Mouse (Mus musculus) lung, postnatal 36 days (tissue): ENCODE measurements around the gene P2ry12.
A peak's percentile ranks its signal among the peaks of the same experiment; 100 is the strongest.

Experiments used
- DNase-seq: peaks from one replicate; pipeline ENCODE4 v3.0.0; 2022; ENCODE audit warnings: mixed read lengths

The P2ry12 gene

DNA sequence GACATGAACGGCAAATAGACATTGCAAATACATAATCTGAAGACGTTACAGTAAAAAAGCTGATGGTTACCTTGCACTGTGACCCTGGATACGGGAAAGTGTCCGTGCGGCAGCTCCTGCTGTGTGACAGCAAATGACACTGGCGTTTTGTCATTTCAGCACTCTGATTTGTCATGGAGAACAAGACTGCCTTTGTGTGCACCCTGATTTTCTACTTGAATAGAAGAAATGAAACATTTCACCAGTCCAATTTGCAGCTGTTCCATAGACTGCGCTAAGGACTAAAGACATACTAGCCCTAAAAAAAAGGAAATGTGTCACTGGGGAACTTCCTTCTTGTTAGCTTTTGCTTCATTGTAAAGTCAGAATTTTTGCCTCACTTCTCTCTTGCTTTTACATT is at the start of gene P2ry12:
TSS of gene P2ry12 (minus strand) at position 168 of the 400 bp plus-strand sequence.
- no peak for DNase-seq

DNA sequence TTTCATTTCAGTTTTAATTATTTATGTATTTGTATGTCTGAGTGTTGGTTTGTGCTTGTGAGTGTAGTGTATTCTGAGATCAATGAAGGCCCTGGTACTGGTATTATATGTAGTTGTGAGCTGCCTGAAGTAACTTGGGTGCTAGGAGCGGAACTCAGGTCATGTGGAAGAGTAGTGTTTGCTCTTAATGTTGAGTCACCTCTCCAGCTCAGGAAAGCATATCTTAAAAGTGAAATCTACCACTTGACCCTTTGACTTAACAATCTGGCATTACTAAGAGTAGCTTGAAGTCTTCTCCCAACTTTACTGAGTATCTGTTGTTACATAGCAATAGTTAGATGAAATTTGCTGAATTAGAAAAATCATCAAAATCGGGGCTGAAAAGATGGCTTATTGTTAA is 42.8 kb upstream of the P2ry12 start:
- DNase-seq = peak; percentile 27

- no peak for DNase-seq
Measured at GRCm38 (mm10) chr3:59304944-59305343, 42.3 kb upstream of the P2ry12 start.

- no peak for DNase-seq
Measured at GRCm38 (mm10) chr3:59297653-59298052, 35.0 kb upstream of the P2ry12 start.

GRCm38 (mm10) chr3:59296563-59297130 is 34.0 kb upstream of the P2ry12 start:
- no peak for DNase-seq

- no peak for DNase-seq
Measured at GRCm38 (mm10) chr3:59295699-59296562, 33.3 kb upstream of the P2ry12 start.

DNA sequence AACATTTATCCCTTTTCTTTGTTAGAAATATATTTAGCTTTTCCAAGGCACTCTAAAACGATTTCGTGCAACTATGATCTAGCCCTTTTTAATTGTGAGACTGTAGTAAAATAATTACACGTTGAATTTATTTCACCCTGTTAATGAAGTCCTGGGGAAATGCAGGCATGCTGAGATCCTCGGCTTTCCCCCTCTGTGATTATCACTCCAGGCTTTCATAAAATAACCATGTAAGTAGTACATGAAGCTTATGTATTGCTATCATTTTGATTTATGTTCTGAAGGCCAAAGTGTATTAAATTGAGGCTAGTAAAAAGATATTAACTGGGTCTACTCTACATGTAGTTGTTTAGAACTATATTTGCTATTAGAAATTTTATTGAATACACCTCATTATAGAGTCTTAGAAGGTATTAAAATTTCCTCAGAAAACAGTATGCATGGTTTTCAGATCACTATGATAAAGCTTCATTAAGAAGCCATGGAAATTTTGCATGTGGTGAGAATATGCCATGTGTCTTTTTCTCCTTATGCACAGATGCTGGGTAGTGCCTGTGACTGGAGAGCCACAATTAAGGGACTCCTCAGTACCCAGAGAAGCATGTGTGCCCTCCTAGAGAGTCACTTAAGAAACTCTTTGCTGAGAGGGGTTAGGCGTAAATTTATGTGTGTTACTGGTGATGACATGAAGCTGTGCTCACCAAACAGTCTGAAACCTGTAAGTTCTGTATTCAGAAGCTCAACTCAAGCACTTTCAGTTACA is 30.9 kb upstream of the P2ry12 start:
- no peak for DNase-seq

GRCm38 (mm10) chr3:59290551-59290950 is 27.9 kb upstream of the P2ry12 start:
- no peak for DNase-seq

- no peak for DNase-seq
Measured at GRCm38 (mm10) chr3:59278620-59279019, 15.9 kb upstream of the P2ry12 start.

- DNase-seq = no peak
Measured at GRCm38 (mm10) chr3:59278254-59278533, 15.5 kb upstream of the P2ry12 start.

GRCm38 (mm10) chr3:59277502-59278253 is 15.0 kb upstream of the P2ry12 start:
- DNase-seq = no peak

- no peak for DNase-seq
Measured at GRCm38 (mm10) chr3:59270811-59271210, 8.1 kb upstream of the P2ry12 start.

DNA sequence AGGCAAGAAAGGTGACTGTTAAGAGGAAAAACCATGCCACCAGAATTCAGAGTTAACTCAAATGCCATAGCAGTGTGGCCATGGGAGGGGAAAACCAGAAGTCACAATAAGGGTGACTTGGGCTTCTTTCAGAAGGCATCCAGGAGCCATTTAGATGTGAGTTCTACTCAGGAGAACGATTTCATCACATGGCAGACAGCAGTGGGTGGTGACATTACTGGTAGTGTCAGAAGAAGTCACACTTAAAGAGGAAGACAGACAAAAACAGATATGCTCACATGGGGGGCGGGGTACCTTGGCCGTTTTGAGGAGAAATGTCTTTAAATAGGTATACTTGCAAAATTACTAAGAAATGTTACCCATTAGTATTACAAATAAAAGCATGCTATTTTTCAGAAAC is 1.3 kb upstream of the P2ry12 start:
- peak; percentile 65 for DNase-seq

- no peak for DNase-seq
Measured at GRCm38 (mm10) chr3:59263417-59263816, 746 bp upstream of the P2ry12 start.

DNA sequence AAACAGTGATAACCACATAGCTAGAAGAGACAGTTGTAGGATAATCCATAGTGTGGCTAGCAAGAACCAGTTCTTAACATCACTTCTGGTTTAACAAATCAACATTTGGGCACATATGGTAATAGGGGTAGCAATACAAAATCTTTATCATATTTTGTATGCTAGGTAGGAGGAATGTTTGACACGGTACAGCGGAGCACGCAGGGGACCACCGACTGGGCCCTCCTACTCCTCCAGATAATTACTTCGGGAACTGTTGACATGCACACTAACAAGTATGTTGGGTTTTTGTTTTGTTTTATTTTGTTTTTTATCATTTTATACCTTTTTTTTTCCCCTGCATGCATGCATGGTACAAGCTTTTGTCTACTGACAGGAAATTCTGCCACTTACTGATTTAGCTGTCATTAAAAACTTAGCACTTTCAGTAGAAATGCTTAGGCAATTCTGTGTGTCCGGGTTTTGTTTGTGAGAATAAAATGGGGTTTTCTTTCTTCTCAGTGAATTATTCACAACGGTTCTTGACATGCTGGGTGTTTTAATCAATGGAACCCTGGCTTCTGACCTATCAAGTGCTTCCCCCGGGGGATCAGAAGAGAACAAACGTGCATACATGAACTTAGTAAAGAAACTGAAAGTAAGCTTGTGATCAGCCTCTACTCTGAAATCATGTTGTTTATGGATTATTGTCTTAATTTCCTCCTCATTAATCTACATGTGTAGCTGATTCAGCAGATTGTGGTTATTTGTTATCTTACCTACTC is 780 bp downstream of the P2ry12 start:
- DNase-seq = no peak

- DNase-seq = peak; percentile 51
Measured at GRCm38 (mm10) chr3:59260745-59261144, 1.9 kb downstream of the P2ry12 start.

DNA sequence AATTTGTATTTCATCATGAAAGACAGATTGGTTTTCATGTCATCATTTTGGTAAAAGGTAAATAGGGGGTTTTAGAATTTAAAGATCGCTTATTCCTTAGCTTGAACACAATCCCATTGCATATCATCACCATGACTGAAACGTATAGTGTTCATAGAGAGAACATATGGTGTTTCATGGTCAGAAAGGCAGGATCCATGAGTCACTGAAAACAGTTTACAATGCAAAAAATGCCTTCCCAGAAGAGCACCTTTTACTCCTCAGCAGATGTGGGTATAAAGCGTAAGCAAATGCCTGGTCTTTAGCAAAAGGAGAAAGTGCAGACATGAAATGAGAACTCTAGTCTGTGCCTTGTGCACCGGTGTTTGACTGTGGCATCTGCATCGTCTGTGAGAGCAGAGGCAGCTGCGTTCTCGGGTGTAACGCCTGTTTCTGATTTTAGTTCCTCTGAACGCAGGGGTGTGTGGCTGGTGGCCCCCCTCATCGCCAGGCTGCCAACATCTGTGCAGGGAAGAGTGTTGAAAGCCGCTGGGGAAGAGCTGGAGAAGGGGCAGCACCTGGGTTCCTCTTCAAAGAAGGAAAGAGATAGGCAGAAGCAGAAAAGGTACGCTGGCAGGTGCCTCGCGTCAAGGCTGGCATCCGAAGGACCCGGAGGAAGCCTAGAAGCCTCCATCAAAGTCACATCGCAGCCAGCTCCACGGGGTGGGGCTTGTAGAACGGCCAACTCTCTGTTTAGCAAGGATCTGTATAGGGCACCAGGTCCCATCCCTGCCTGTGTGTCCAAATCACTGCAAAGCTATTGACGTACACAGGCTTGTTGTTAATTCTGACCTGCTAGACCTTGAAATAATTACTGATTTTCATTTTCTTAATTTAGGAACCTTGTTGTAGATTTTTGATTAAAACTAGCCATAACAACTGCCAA is 4.7 kb downstream of the P2ry12 start:
- DNase-seq = no peak

GRCm38 (mm10) chr3:59250454-59250853 is 12.2 kb downstream of the P2ry12 start:
- no peak for DNase-seq

- no peak for DNase-seq
Measured at GRCm38 (mm10) chr3:59248031-59248430, 14.6 kb downstream of the P2ry12 start.

GRCm38 (mm10) chr3:59243384-59243783 is 19.3 kb downstream of the P2ry12 start:
- no peak for DNase-seq

DNA sequence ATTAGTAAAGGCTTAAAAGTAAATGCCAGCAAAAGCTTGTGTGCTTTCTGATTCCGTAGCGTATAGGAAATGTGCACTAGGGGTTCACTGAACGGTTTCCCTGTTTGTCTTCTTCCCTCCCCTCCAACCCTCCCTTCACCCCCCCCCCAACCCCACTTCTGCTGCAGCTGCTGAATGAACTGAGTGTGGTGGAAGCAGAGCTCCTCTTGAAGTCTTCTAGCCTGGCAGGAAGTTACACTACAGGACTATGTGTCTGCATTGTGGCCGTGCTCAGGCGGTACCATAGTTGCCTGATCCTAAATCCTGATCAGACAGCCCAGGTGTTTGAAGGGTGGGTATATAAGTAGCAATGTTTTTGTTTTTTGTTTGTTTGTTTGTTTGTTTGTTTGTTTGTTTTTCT is 27.8 kb downstream of the P2ry12 start:
- no peak for DNase-seq
